Mouse (Mus musculus): ENCODE results near the gene Gramd2. TPM values are rescaled to one million over a fixed set of nuclear protein-coding genes. Genes with fewer than 3 reads are reported as not detected.
"Not testable (repeated sequence)": the region's sequence is repeated elsewhere in the genome, so short reads cannot be mapped to it uniquely, and the experiment has no call there.

Gramd2 gene
- polyA plus RNA-seq, 1 experiment = 15.2 TPM

GRCm38 (mm10) chr9:59757016-59757415, 77.1 kb downstream of the Gramd2 start:
- not testable (repeated sequence) for DNase-seq (ENCODE audit: extremely low spot score in 1 of 2, low spot score in 1 of 2)

- no peak for DNase-seq (ENCODE audit: extremely low spot score in 1 of 2, low spot score in 1 of 2)
These were observed 80.6 kb downstream of the Gramd2 start for GRCm38 (mm10) chr9:59760515-59760914.

- not testable (repeated sequence) for DNase-seq (ENCODE audit: extremely low spot score in 1 of 2, low spot score in 1 of 2)
These were observed 87.1 kb downstream of the Gramd2 start for GRCm38 (mm10) chr9:59766966-59767461.

Other genes with a start within 250 kb of the Gramd2 start
- gene Arih1, start 193.5 kb upstream of the Gramd2 start, polyA plus RNA-seq (2012; rRNA removed) = 50.1 and 53.1 TPM in 2 replicates
- 59.6 and 59.9 TPM in 2 replicates for gene Hexa, start 140.6 kb upstream of the Gramd2 start, polyA plus RNA-seq (2012; rRNA removed)
- 2.5 and 3.6 TPM in 2 replicates for gene Tmem202, start 140.3 kb upstream of the Gramd2 start, polyA plus RNA-seq (2012; rRNA removed)
- gene Celf6, start 102.2 kb upstream of the Gramd2 start, polyA plus RNA-seq (2012; rRNA removed) = 17.5 and 19.3 TPM in 2 replicates
- gene Parp6, start 62.9 kb upstream of the Gramd2 start, polyA plus RNA-seq (2012; rRNA removed) = 186 and 191 TPM in 2 replicates
- 1,290 and 1,497 TPM in 2 replicates for gene Pkm, start 23.8 kb upstream of the Gramd2 start, polyA plus RNA-seq (2012; rRNA removed)
- gene Senp8, start 70.6 kb downstream of the Gramd2 start, polyA plus RNA-seq (2012; rRNA removed) = 5.1 and 7.0 TPM in 2 replicates
- gene Myo9a, start 70.8 kb downstream of the Gramd2 start, polyA plus RNA-seq (2012; rRNA removed) = 20.8 and 21.9 TPM in 2 replicates